Mouse (Mus musculus) cortical plate, adult 2 months (tissue): ENCODE measurements at regions not wholly inside any gene's neighbourhood (a gene's known extent, or its start where the extent isn't known, plus 50 kb on each side); places are given as distances from the start of the nearest gene placed in this dataset.

Experiments
- H3K27ac ChIP-seq: fragments of 200-500 bp; 2 replicates; pipeline ENCODE4 v1.5.1; 2012; ENCODE audit warnings: low read length, control low read depth, inconsistent platforms; ENCODE audit not compliant: insufficient read depth
- H3K4me1 ChIP-seq: fragments of 200-500 bp; 2 replicates; pipeline ENCODE4 v1.6.1; 2011; ENCODE audit warnings: low read length; ENCODE audit not compliant: control insufficient read depth, insufficient read depth
- H3K4me3 ChIP-seq: fragments of 200-500 bp; 2 replicates; pipeline ENCODE4 v1.5.1; 2011; ENCODE audit warnings: mild to moderate bottlenecking, low read length, control low read depth; ENCODE audit not compliant: insufficient read depth
- CTCF ChIP-seq: fragments of 200-500 bp; IDR thresholded peaks from 2 replicates; pipeline ENCODE4 v1.5.1; 2011; ENCODE audit warnings: mild to moderate bottlenecking, control low read depth, low read length; ENCODE audit not compliant: insufficient read depth; ENCODE audit errors: extremely low read depth
- POLR2A ChIP-seq: fragments of 200-500 bp; IDR thresholded peaks from 2 replicates; pipeline ENCODE4 v1.6.1; 2011; ENCODE audit warnings: mild to moderate bottlenecking, low read length, control low read depth; ENCODE audit not compliant: insufficient read depth; ENCODE audit errors: extremely low read depth

DNA sequence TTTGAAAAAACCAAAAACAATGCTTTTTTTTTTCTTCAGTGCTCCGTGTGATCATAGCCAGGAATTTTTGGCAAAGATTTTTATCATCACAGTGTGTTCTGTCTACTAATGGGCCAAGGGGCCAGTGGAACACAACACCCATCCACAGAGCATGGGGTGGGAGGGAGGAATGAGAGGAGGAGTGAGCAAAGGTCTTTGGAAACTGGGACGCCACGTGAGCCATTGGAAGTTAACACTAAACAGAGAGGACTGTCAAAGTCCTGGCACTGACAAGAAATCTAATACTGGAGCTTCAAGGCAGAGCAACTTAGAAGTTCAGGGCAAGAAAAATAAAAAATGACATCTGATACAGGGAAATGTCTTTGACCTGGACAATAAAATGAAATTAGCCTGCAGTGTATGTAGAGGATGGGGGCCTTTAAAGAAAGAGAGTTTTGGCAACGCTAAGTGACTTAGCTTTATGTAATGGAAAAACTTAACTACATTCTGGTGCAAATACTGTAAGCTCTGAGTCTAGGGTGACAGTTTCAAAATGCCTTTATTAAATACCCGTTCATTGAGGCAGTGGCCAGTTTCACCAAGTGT, 133.5 kb upstream of the Gm12728 start:
- TF ChIP-seq POLR2A (no peak), CTCF (no peak)
- H3K4me3 ChIP-seq: no peak overlapping the region
- no peak overlapping the region for H3K27ac ChIP-seq
- no peaks in the 10 kb centered on the region for H3K4me1 ChIP-seq

DNA sequence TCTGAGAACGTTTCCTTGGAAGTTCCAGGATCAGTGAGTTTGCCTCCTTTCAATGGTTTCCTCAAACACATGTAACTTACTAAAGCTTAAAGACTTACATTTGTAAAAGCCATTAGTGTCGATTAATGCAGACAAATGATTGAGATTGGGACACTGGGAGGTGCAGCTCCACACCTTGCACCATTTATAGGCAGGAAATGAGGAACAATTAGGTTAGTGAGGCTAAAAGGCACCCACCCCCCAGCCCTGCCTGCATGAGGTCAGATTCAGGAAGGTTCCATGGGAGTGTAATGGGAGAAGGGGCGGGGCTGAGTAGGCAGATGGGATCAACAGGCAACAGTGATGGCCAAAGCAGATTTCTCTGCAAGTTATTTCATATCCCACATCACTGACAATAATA, 131.1 kb upstream of the Gm12728 start:
- no peak for TF ChIP-seq CTCF
- no peak for TF ChIP-seq POLR2A
- no peak overlapping the region for H3K4me3 ChIP-seq
- no peaks in the 10 kb centered on the region for H3K4me1 ChIP-seq
- no peak overlapping the region for H3K27ac ChIP-seq

DNA sequence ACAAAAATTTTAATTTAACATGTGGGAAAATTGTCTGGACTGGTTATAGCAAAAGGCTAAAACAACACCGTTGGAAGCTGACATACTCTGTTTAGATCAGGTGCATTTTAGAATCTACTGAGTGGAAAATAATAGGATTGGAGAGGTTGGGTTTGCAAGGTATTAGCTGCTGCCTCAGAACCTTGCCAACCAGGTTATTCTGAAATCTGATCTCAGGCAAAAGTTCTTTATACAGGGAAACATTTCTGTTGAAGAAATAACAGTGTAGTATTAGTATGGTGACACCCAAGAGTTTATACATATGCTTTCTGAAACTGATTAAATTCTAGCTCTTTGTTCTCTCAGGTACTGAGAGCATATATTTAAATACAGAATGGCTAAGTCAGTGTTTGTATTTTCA, 113.0 kb upstream of the Gm12728 start:
- TF ChIP-seq CTCF (no peak), POLR2A (no peak)
- Histone ChIP-seq H3K4me3 (no peak overlapping the region), H3K4me1 (no peaks in the 10 kb centered on the region), H3K27ac (no peak overlapping the region)

DNA sequence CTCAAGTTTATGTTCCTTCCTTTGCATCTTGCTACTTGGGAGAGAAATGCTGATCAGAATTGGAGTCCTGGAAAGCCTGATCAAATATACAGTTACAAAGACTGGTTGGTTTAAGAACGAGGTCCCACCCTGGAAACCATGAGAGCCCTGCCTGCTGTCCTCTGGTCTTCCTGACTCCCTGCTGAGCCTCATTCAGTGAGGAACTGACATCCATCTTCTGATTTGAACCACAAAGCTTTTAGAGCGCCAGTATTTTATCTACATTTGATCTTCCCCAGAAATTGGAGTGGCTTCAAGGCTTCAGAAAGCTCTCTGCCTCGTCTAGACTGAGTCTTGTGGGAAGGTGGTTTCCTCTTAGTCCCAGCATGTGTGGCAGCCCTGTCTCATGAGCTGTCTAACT, 99.0 kb upstream of the Gm12728 start:
- Histone ChIP-seq H3K4me3 (no peak overlapping the region), H3K4me1 (no peaks in the 10 kb centered on the region), H3K27ac (no peak overlapping the region)
- TF ChIP-seq CTCF: no peak
- TF ChIP-seq POLR2A: no peak

DNA sequence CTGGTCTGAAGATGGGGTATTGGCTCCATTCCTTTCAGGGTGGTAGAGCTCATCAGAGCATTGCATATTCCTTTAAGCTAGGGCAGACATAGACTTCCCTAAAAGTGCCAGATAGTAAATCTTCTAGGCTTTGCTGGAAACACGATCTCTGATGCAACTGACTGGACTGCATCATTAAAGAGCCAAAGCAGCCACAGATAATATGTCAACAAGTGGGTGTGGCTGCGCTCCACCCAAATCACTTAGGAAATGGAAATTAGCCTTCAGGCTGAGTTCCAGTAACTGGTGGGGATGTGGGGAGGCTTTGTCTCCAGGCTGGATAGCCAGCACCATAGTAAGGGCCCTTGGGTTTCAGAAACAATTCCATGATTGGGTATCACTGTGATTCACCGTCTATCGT, 97.3 kb upstream of the Gm12728 start:
- no peak overlapping the region for H3K4me3 ChIP-seq
- no peak overlapping the region for H3K27ac ChIP-seq
- TF ChIP-seq POLR2A (no peak), CTCF (no peak)

DNA sequence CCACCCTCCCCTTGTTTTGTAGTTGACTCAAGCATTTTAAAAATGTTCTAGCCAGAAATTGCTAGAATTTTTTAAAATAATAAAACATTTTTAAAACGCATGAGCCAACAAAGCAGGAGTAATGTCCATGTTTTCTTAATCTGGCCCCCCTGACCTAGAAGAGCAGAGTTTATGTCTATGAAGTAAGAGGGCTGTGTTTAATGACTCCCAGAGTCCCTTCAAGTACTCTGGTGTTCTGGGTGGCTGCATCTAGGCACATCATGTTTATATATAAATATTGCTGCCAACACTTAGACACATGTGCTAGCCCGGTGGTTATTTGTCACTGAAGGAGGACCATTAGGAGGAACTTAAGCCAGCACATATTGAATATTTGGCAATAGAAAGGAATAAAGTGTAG, 93.8 kb upstream of the Gm12728 start:
- no peaks in the 10 kb centered on the region for H3K4me1 ChIP-seq
- no peak overlapping the region for H3K27ac ChIP-seq
- no peak overlapping the region for H3K4me3 ChIP-seq
- TF ChIP-seq CTCF: no peak

More for the DNA sequence above, 97.3 kb upstream of the Gm12728 start:
- no peaks in the 10 kb centered on the region for H3K4me1 ChIP-seq

DNA sequence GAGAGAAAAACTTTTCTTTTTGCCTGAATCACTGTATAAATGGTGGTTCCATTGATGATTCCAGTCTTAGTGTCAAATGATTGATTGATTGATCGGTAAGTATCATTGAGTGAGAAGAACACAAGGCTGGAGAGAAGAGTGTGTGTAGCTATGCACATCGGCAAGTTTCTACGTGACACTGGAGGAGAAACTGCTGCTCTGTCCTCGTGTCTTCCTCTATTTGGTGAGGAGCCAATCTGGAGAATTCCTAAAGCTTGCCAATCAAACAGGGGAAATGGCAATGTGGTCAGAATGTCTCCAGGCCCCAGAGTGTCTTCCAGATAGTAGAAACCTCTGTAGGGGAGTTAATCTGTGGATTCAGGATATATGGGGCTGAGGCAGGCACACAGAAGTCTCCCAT, 92.5 kb upstream of the Gm12728 start:
- TF ChIP-seq CTCF: no peak
- TF ChIP-seq POLR2A: no peak

DNA sequence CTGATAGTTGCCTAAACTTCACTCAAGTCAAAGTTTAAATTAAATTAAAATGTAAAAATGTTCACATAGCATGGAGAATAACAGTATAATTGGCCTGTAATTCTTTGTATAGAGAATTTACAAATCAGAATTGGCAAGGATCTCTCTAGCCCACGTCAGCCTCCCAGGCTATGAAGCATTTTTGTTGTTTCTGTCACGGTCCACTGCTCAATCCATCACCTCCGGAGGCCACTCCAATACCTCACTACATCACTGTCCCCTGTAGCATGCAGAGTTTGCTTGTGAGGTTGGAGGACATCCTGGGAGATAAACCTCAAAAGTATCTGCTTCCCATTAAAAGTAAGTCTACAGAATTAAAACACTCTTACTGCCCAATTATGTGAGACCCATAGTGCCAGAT, 87.6 kb upstream of the Gm12728 start:
- H3K27ac ChIP-seq: no peak overlapping the region
- H3K4me1 ChIP-seq: no peaks in the 10 kb centered on the region
- no peak overlapping the region for H3K4me3 ChIP-seq
- TF ChIP-seq CTCF (no peak), POLR2A (no peak)

More for the DNA sequence above, 92.5 kb upstream of the Gm12728 start:
- Histone ChIP-seq H3K4me3 (no peak overlapping the region), H3K4me1 (no peaks in the 10 kb centered on the region), H3K27ac (no peak overlapping the region)

DNA sequence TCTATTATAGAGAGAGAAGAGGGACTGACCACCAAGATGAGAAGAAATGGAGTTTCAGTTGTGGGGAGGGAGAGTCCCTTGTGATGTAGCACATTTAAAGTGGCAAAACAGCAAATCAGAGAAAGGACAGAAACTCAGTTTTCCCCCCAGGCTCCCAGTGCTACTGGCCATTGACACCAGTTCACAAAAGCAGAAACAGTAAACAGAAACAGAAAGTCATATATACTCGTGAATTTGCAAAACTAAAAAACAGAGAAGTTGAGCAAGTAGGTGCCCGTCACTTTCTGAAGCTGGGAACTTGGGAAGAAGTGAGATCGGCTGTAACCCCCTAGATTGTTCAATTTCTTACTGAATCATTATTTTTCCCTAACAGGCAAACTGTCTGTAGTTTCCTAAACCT, 86.3 kb upstream of the Gm12728 start:
- H3K4me1 ChIP-seq: no peaks in the 10 kb centered on the region
- no peak overlapping the region for H3K27ac ChIP-seq
- H3K4me3 ChIP-seq: no peak overlapping the region
- TF ChIP-seq POLR2A (no peak), CTCF (no peak)

DNA sequence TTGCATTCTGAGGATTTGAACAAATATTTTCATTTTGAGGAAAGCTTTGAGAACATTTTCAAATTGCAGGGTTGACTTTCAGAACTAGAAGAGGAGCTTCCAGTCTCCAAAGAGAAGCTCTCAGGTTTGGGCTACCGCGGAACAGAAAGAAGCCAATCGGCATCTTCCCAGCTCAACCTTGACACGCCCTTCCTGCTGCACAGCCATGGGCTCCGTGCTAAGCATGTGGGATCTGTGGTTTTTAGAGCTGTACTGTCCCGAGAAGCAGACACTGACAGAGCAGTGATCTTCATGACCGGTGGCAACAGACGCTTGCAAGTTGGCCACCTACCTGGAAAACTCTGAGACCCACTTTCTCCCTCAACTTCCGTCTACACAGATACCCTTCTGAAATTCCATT, 85.4 kb upstream of the Gm12728 start:
- no peaks in the 10 kb centered on the region for H3K4me1 ChIP-seq
- H3K4me3 ChIP-seq: no peak overlapping the region
- TF ChIP-seq POLR2A: no peak
- H3K27ac ChIP-seq: no peak overlapping the region

DNA sequence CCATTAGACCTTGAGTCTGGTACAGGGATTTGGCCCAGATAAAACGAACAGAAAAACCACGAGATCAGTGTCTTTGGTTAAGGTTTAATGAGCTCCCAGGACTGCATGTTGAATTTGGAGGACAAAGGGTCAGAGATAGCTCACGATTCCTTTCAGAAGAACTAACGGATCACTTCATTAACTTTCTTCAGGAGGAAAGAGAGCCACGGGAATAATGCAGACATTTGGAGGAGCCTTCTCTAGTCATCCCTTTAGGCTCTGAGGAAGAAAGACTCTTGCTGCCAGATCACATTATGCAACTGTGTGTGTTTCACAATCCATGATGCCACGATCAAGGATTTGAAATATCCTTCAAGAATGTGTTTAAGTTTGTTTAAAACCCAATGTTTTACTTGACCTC, 83.7 kb upstream of the Gm12728 start:
- no peak for TF ChIP-seq CTCF
- no peak for TF ChIP-seq POLR2A

More for the DNA sequence above, 83.7 kb upstream of the Gm12728 start:
- Histone ChIP-seq H3K27ac (no peak overlapping the region), H3K4me3 (no peak overlapping the region), H3K4me1 (no peaks in the 10 kb centered on the region)
